Mouse (Mus musculus): Measurements from ENCODE around the gene Gm128. TPM values are rescaled to one million over a fixed set of nuclear protein-coding genes. Genes with fewer than 3 reads are reported as not detected.

Gene Gm128
- total and polyA plus RNA-seq, 3 experiments: 0.16 TPM; not detected in 2

- TF ChIP-seq CTCF (IDR thresholded peaks at IDR 0.05) (no peak), EP300 (IDR thresholded peaks at IDR 0.05; ENCODE audit: insufficient read depth, low read depth, low read length) (no peak), POLR2A (IDR thresholded peaks at IDR 0.05; ENCODE audit: insufficient read depth, low read depth, low read length) (no peak)
- no peak for DNase-seq
- intact Hi-C loops (cut with DNase I): no loop called here
- Histone ChIP-seq H3K9ac (ENCODE audit: low read depth, low read length) (peak overlapping the region; percentile 19), H3K36me3 (ENCODE audit: control insufficient read depth, insufficient read depth, low read length) (no peaks in the 10 kb centered on the region), H3K4me3 (no peak overlapping the region), H3K79me2 (replicated peaks; ENCODE audit: control insufficient read depth, insufficient read depth, low read length) (no peaks in the 10 kb centered on the region), H3K4me1 (ENCODE audit: control insufficient read depth, insufficient read depth, low read length) (peaks cover 3% of the 10 kb centered on the region), H3K27me3 (ENCODE audit: control insufficient read depth, insufficient read depth, low read length) (no peaks in the 10 kb centered on the region), H3K27ac (peak overlapping the region; percentile 41)
- WGBS: 71% methylated on average over 5 of the region's 5 CpGs
These were observed 44.6 kb upstream of the Gm128 start for GRCm38 (mm10) chr3:95286011-95286410.

- Histone ChIP-seq H3K4me3 (no peak overlapping the region), H3K36me3 (ENCODE audit: control insufficient read depth, insufficient read depth, low read length) (no peaks in the 10 kb centered on the region), H3K4me1 (ENCODE audit: control insufficient read depth, insufficient read depth, low read length) (peaks cover 3% of the 10 kb centered on the region), H3K27me3 (ENCODE audit: control insufficient read depth, insufficient read depth, low read length) (no peaks in the 10 kb centered on the region), H3K27ac (no peak overlapping the region; the same call in 1 of the 2 replicates), H3K79me2 (replicated peaks; ENCODE audit: control insufficient read depth, insufficient read depth, low read length) (no peaks in the 10 kb centered on the region), H3K9ac (ENCODE audit: low read depth, low read length) (no peak overlapping the region)
- intact Hi-C loops (cut with DNase I): no loop called here
- no peak for DNase-seq
- 90% methylated on average over 5 of the region's 5 CpGs for WGBS
- TF ChIP-seq CTCF (IDR thresholded peaks at IDR 0.05): no peak
- TF ChIP-seq EP300 (IDR thresholded peaks at IDR 0.05; ENCODE audit: insufficient read depth, low read depth, low read length): no peak
- no peak for TF ChIP-seq POLR2A (IDR thresholded peaks at IDR 0.05; ENCODE audit: insufficient read depth, low read depth, low read length)
These were observed 44.0 kb upstream of the Gm128 start for GRCm38 (mm10) chr3:95285390-95285789.

- H3K4me3 ChIP-seq: no peak overlapping the region; the same call in 1 of the 2 replicates
- intact Hi-C loops (cut with DNase I): loop anchor here (5.0 kb wide), 2 partner anchors 52 to 67 kb away; partner anchors contain the start of genes Gabpb2 and Mllt11
- H3K9ac ChIP-seq (ENCODE audit: low read depth, low read length): no peak overlapping the region
- 83% methylated on average over 12 of the region's 12 CpGs for WGBS
- H3K27me3 ChIP-seq (ENCODE audit: control insufficient read depth, insufficient read depth, low read length): no peaks in the 10 kb centered on the region
- DNase-seq: no peak
- no peaks in the 10 kb centered on the region for H3K79me2 ChIP-seq (replicated peaks; ENCODE audit: control insufficient read depth, insufficient read depth, low read length)
- H3K27ac ChIP-seq: no peak overlapping the region
- TF ChIP-seq CTCF (IDR thresholded peaks at IDR 0.05) (no peak), EP300 (IDR thresholded peaks at IDR 0.05; ENCODE audit: insufficient read depth, low read depth, low read length) (no peak), POLR2A (IDR thresholded peaks at IDR 0.05; ENCODE audit: insufficient read depth, low read depth, low read length) (no peak)
- no peaks in the 10 kb centered on the region for H3K36me3 ChIP-seq (ENCODE audit: control insufficient read depth, insufficient read depth, low read length)
- H3K4me1 ChIP-seq (ENCODE audit: control insufficient read depth, insufficient read depth, low read length): peaks cover 3% of the 10 kb centered on the region
These were observed 43.3 kb upstream of the Gm128 start for GRCm38 (mm10) chr3:95284501-95285281.

- WGBS: 0% methylated on average over 1 of the region's 1 CpGs
- Histone ChIP-seq H3K4me3 (peak overlapping the region; percentile 88), H3K27ac (peak overlapping the region; percentile 98), H3K4me1 (ENCODE audit: control insufficient read depth, insufficient read depth, low read length) (peaks cover 3% of the 10 kb centered on the region), H3K27me3 (ENCODE audit: control insufficient read depth, insufficient read depth, low read length) (no peaks in the 10 kb centered on the region), H3K79me2 (replicated peaks; ENCODE audit: control insufficient read depth, insufficient read depth, low read length) (no peaks in the 10 kb centered on the region), H3K9ac (ENCODE audit: low read depth, low read length) (peak overlapping the region; percentile 76), H3K36me3 (ENCODE audit: control insufficient read depth, insufficient read depth, low read length) (no peaks in the 10 kb centered on the region)
- DNase-seq: no peak
- no peak for TF ChIP-seq EP300 (IDR thresholded peaks at IDR 0.05; ENCODE audit: insufficient read depth, low read depth, low read length)
- TF ChIP-seq POLR2A (IDR thresholded peaks at IDR 0.05; ENCODE audit: insufficient read depth, low read depth, low read length): no peak
- no peak for TF ChIP-seq CTCF (IDR thresholded peaks at IDR 0.05)
- intact Hi-C loops (cut with DNase I): loop anchor here (5.0 kb wide), 2 partner anchors 52 to 67 kb away; partner anchors contain the start of genes Gabpb2 and Mllt11
These were observed 42.7 kb upstream of the Gm128 start for GRCm38 (mm10) chr3:95284062-95284461.

GRCm38 (mm10) chr3:95283589-95283941 lies 42.2 kb upstream of the Gm128 start:
- peak overlapping the region; percentile 98 for H3K27ac ChIP-seq
- TF ChIP-seq EP300 (IDR thresholded peaks at IDR 0.05; ENCODE audit: insufficient read depth, low read depth, low read length) (no peak), CTCF (IDR thresholded peaks at IDR 0.05) (no peak), POLR2A (IDR thresholded peaks at IDR 0.05; ENCODE audit: insufficient read depth, low read depth, low read length) (no peak)
- WGBS: 3% methylated on average over 7 of the region's 7 CpGs
- DNase-seq: no peak
- H3K4me1 ChIP-seq (ENCODE audit: control insufficient read depth, insufficient read depth, low read length): peaks cover 3% of the 10 kb centered on the region
- H3K9ac ChIP-seq (ENCODE audit: low read depth, low read length): peak overlapping the region; percentile 76
- peak overlapping the region; percentile 88 for H3K4me3 ChIP-seq
- no peaks in the 10 kb centered on the region for H3K79me2 ChIP-seq (replicated peaks; ENCODE audit: control insufficient read depth, insufficient read depth, low read length)
- no peaks in the 10 kb centered on the region for H3K36me3 ChIP-seq (ENCODE audit: control insufficient read depth, insufficient read depth, low read length)
- intact Hi-C loops (cut with DNase I): loop anchor here (2.0 to 5.0 kb wide), 3 partner anchors 31 to 66 kb away; partner anchors contain the start of genes Cers2, Gabpb2 and Mllt11
- no peaks in the 10 kb centered on the region for H3K27me3 ChIP-seq (ENCODE audit: control insufficient read depth, insufficient read depth, low read length)

Measured in heart, adult 2 months (tissue).